Mouse (Mus musculus): Measurements from ENCODE around the gene Gsta3. TPM values are rescaled to one million over a fixed set of nuclear protein-coding genes. Genes with fewer than 3 reads are reported as not detected.

The Gsta3 gene
- polyA plus RNA-seq, 3 experiments from 2014 or later: 1.7 to 2.9 (median 2.7) TPM

- peak; percentile 51 for ATAC-seq
Observed at GRCm38 (mm10) chr1:21304174-21304573, 63.8 kb downstream of the Gsta3 start.

GRCm38 (mm10) chr1:21304646-21305045, 64.3 kb downstream of the Gsta3 start:
- peak; percentile 38 for ATAC-seq

- no peak for ATAC-seq
Observed at GRCm38 (mm10) chr1:21305443-21305842, 65.1 kb downstream of the Gsta3 start.

GRCm38 (mm10) chr1:21314336-21314735, 73.9 kb downstream of the Gsta3 start:
- ATAC-seq: peak; percentile 59

Other genes starting within 250 kb of the Gsta3 start
- gene Tram2, start 161.4 kb upstream of the Gsta3 start, polyA plus RNA-seq (2017; shearing (Covaris generic)): 1 to 10 TPM; 6.7 to 8.0 (median 7.0) TPM
- gene Tmem14a, start 22.0 kb upstream of the Gsta3 start, polyA plus RNA-seq (2017; shearing (Covaris generic)): 1 to 10 TPM; 3.5 to 4.6 (median 4.0) TPM
- gene Khdc1a, start 109.1 kb downstream of the Gsta3 start, polyA plus RNA-seq (2017; shearing (Covaris generic)): 1 to 10 TPM in 1 of 3 experiments, under 1 TPM in 1, not detected in 1; 0.71 to 1.9 TPM
- gene Khdc1c, start 127.7 kb downstream of the Gsta3 start, polyA plus RNA-seq (2017; shearing (Covaris generic)): not detected
- under 1 TPM in 1 of 3 experiments, not detected in 2; 0.21 TPM for gene Khdc1b, start 143.0 kb downstream of the Gsta3 start, polyA plus RNA-seq (2017; shearing (Covaris generic))

All from inflammation-experienced regulatory T-cells, adult 6 months (primary cell).